Mouse (Mus musculus) liver, embryonic 13.5 days (tissue): ENCODE measurements at regions not wholly inside any gene's neighbourhood (a gene's known extent, or its start where the extent isn't known, plus 50 kb on each side); places are given as distances from the start of the nearest gene placed in this dataset.

Source experiments
- ATAC-seq: fragments of 200-750 bp; cut with Nextera tagmentation; 2 replicates; pipeline ENCODE4 v1.8.0; 2017; ENCODE audit warnings: low read depth, mild to moderate bottlenecking, moderate number of reproducible peaks, moderate library complexity
- DNase-seq: peaks from one replicate; pipeline ENCODE4 v3.0.0; 2022
- H3K27ac ChIP-seq: fragments of 300-500 bp; sonication (generic); 2 replicates; pipeline ENCODE4 v1.5.1; 2015; ENCODE audit warnings: moderate library complexity, mild to moderate bottlenecking, inconsistent platforms
- H3K27me3 ChIP-seq: fragments of 300-500 bp; sonication (generic); 2 replicates; pipeline ENCODE4 v1.6.1; 2015; ENCODE audit warnings: mild to moderate bottlenecking, inconsistent platforms
- H3K36me3 ChIP-seq: fragments of 300-500 bp; sonication (generic); 2 replicates; pipeline ENCODE4 v1.6.1; 2015; ENCODE audit warnings: mild to moderate bottlenecking, inconsistent platforms
- H3K4me1 ChIP-seq: fragments of 300-500 bp; sonication (generic); replicated peaks from 2 replicates; pipeline ENCODE4 v1.6.1; 2015; ENCODE audit warnings: inconsistent platforms
- H3K4me2 ChIP-seq: fragments of 300-500 bp; sonication (generic); 2 replicates; pipeline ENCODE4 v1.6.1; 2015; ENCODE audit warnings: inconsistent platforms, mild to moderate bottlenecking, moderate library complexity
- H3K4me3 ChIP-seq: fragments of 300-500 bp; sonication (generic); replicated peaks from 2 replicates; pipeline ENCODE4 v1.5.1; 2015; ENCODE audit warnings: mild to moderate bottlenecking, inconsistent platforms
- H3K9ac ChIP-seq: fragments of 300-500 bp; sonication (generic); 2 replicates; pipeline ENCODE4 v1.6.1; 2015; ENCODE audit warnings: mild to moderate bottlenecking, inconsistent platforms
- H3K9me3 ChIP-seq: fragments of 300-500 bp; sonication (generic); replicated peaks from 2 replicates; pipeline ENCODE4 v1.6.1; 2016; ENCODE audit warnings: inconsistent platforms
- WGBS: fragments of 180-500 bp; shearing (Covaris S2); methylation state at CpG from one replicate; pipeline ENCODE4 v1.1.7; 2015; ENCODE audit not compliant: insufficient replicate concordance; 5-methylcytosine and 5-hydroxymethylcytosine counted together

DNA sequence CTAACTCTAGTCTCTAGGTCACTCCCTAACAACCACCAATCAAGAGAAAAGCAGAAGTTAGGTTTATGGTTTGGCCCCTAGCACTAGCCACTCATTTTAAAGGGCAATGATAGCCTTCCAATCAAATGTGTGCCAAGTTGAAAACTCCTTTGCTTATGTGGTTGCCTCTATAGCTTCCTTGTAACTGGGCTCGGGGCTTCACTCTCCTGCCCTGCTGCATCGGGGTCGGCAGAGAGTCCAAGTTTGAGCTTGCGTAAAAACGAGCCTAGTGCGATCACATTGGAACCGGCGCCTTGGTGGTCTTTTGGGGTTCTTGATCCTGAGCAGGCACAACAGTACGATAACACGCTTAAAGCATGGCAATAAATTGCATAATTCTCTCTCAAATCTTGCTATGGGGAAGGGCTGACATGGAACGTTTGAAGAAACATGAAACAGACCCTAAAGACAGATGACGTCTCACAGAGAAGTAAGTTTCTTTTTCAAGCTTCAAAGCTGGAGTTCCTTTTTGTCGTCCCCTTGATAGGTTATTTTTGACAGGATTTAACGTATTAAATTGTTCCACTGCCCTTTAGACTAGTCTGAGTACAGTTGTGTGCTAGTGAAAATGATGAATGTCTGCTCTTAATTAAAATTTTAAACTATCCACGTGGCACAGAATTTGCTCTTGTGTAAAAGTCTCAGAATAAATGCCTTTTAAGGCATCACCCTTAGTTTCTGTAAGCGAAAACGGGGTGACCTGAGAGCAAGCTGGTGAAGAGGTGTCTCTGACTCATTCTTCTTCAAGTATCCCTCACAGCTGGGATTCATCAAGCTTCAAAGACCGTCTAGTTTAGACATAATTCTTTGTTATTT lies 52.0 kb downstream of the 4930426L09Rik start:
- Histone ChIP-seq H3K27me3 (no peaks in the 10 kb centered on the region), H3K4me1 (no peaks in the 10 kb centered on the region), H3K27ac (no peak overlapping the region), H3K4me3 (no peak overlapping the region), H3K9me3 (no peaks in the 10 kb centered on the region), H3K9ac (no peak overlapping the region), H3K4me2 (no peak overlapping the region), H3K36me3 (no peaks in the 10 kb centered on the region)
- ATAC-seq (no peak), DNase-seq (no peak)
- WGBS: 52% methylated on average over 18 of the region's 18 CpGs

DNA sequence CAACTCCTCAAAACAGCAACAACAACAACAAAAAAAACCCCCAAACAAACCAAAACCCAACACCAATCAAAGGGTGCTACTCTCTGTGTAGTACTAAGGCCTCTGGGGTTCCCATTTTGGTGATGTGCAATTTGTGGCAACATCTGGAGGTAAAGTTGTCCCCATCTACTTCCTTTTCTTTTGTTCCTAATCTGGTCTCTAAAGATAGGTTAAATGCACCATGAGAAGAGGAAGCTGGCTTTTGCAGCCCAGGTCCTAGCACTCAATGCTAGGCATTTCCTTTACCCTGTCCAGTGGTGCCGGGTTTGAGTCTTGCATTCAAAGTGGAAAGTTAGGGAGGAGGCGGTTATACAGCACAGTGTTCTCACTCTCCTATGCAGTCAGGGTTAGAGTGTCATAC lies 57.4 kb downstream of the 4930426L09Rik start:
- Histone ChIP-seq H3K27ac (no peak overlapping the region), H3K9me3 (no peaks in the 10 kb centered on the region), H3K36me3 (no peaks in the 10 kb centered on the region), H3K4me1 (no peaks in the 10 kb centered on the region), H3K9ac (no peak overlapping the region), H3K4me2 (no peak overlapping the region), H3K4me3 (no peak overlapping the region), H3K27me3 (no peaks in the 10 kb centered on the region)
- DNase-seq (no peak), ATAC-seq (no peak)
- 28% methylated on average over 2 of the region's 2 CpGs for whole genome bisulfite sequencing

GRCm38 (mm10) chr2:19057859-19058258 lies 59.7 kb downstream of the 4930426L09Rik start:
- Histone ChIP-seq H3K4me2 (no peak overlapping the region), H3K36me3 (no peaks in the 10 kb centered on the region), H3K9me3 (no peaks in the 10 kb centered on the region), H3K9ac (no peak overlapping the region), H3K4me3 (no peak overlapping the region), H3K27ac (no peak overlapping the region), H3K27me3 (no peaks in the 10 kb centered on the region), H3K4me1 (no peaks in the 10 kb centered on the region)
- DNase-seq (no peak), ATAC-seq (no peak)
- WGBS: 42% methylated on average over 5 of the region's 5 CpGs

DNA sequence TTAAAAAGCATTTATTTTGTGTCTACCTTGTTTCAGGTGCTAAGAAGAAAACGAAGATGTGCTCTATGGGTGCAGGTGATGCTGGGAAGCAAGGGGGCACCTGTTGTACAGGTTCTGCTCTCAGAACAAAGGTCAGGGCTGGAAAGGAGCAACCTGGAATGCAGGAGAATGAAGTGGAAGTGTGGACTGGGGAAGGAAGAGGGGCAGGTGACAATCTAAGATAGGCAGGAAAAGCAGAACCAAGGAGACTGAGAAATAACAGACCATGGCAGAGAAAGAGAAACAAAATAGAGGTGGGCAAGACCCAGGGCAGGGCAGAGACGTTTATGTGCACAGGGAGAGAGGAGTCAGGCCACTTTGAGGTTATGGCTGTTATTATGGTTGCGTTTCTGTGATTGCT lies 60.6 kb downstream of the 4930426L09Rik start:
- H3K36me3 ChIP-seq: no peaks in the 10 kb centered on the region
- H3K4me1 ChIP-seq: no peaks in the 10 kb centered on the region
- no peak overlapping the region for H3K4me2 ChIP-seq
- ATAC-seq (no peak), DNase-seq (no peak)
- H3K4me3 ChIP-seq: no peak overlapping the region
- no peaks in the 10 kb centered on the region for H3K9me3 ChIP-seq
- no peak overlapping the region for H3K9ac ChIP-seq
- no peaks in the 10 kb centered on the region for H3K27me3 ChIP-seq
- H3K27ac ChIP-seq: no peak overlapping the region
- WGBS: 48% methylated on average over 3 of the region's 3 CpGs

DNA sequence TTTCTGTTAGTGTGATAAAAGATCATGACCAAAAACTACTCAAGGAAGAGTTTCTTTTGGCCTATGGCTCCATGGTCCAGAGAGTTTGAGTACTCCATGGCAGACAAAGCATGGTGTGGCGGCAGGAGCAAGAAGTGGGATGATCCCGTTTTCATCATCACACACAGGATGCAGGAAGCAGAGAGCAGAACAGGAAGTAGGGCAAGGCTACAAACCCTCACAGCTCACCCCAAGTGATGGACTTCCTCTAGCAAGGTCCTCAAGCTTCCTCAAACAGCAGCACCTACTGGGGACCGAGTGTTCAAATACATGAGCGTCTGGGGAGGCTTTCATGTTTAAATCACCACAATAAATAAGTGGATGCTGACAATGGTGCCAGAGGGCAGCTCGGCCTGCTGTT lies 61.1 kb downstream of the 4930426L09Rik start:
- H3K9ac ChIP-seq: no peak overlapping the region
- no peaks in the 10 kb centered on the region for H3K4me1 ChIP-seq
- no peak overlapping the region for H3K27ac ChIP-seq
- 27% methylated on average over 5 of the region's 5 CpGs for WGBS
- H3K4me2 ChIP-seq: no peak overlapping the region
- ATAC-seq (no peak), DNase-seq (no peak)
- H3K4me3 ChIP-seq: no peak overlapping the region
- no peaks in the 10 kb centered on the region for H3K36me3 ChIP-seq
- no peaks in the 10 kb centered on the region for H3K27me3 ChIP-seq
- no peaks in the 10 kb centered on the region for H3K9me3 ChIP-seq

DNA sequence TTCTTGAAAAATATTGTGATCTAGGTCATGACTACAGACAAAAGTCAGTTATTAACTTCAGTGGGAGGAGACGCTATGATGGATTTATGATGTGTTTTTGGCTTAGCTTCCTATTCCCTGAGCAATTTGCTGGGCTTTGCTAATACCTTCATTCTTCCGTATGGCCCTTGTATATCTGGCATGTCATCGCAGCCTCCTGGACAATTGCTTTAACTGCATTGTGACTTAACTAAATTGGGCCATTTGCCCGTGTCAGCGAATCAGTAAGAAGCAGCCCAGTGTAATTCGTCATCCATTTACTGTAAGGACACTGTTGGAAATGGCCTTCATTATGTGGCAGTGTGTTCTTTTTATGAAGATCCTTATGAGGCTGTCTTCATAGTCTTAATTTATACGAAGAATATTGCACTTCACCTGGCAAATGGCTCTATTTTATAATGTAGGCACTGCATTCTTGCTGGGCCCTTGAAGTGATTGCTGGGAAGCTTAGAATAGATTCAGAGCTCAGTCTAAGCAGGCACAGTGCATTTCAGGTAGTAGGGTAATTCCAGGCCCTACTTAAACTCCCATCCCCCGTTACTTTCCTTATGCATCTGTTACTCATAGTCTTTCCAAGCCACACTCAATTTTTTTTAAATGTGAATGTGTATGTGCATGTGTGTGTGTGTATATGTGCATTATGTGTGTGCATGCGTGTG lies 62.2 kb downstream of the 4930426L09Rik start:
- no peak for DNase-seq
- Histone ChIP-seq H3K9me3 (no peaks in the 10 kb centered on the region), H3K4me3 (no peak overlapping the region), H3K27me3 (no peaks in the 10 kb centered on the region), H3K9ac (no peak overlapping the region), H3K27ac (no peak overlapping the region), H3K4me2 (no peak overlapping the region), H3K36me3 (no peaks in the 10 kb centered on the region), H3K4me1 (no peaks in the 10 kb centered on the region)
- 76% methylated on average over 9 of the region's 9 CpGs for WGBS
- ATAC-seq: no peak

- WGBS: 36% methylated on average over 9 of the region's 9 CpGs
- no peaks in the 10 kb centered on the region for H3K4me1 ChIP-seq
- no peak overlapping the region for H3K4me2 ChIP-seq
- H3K9ac ChIP-seq: no peak overlapping the region
- no peaks in the 10 kb centered on the region for H3K27me3 ChIP-seq
- no peak overlapping the region for H3K27ac ChIP-seq
- no peak overlapping the region for H3K4me3 ChIP-seq
- no peak for DNase-seq
- no peak for ATAC-seq
- H3K36me3 ChIP-seq: no peaks in the 10 kb centered on the region
- no peaks in the 10 kb centered on the region for H3K9me3 ChIP-seq
Measured at GRCm38 (mm10) chr2:19064560-19065362, 66.6 kb downstream of the 4930426L09Rik start.

- no peaks in the 10 kb centered on the region for H3K36me3 ChIP-seq
- WGBS: 50% methylated on average over 1 of the region's 1 CpGs
- H3K4me1 ChIP-seq: no peaks in the 10 kb centered on the region
- no peaks in the 10 kb centered on the region for H3K9me3 ChIP-seq
- H3K4me3 ChIP-seq: no peak overlapping the region
- no peak overlapping the region for H3K27ac ChIP-seq
- no peak overlapping the region for H3K9ac ChIP-seq
- no peaks in the 10 kb centered on the region for H3K27me3 ChIP-seq
- ATAC-seq: no peak
- DNase-seq: no peak
- no peak overlapping the region for H3K4me2 ChIP-seq
Measured at GRCm38 (mm10) chr2:19065511-19065910, 67.4 kb downstream of the 4930426L09Rik start.

GRCm38 (mm10) chr2:19068161-19068560 lies 70.0 kb downstream of the 4930426L09Rik start:
- WGBS: 79% methylated on average over 1 of the region's 1 CpGs
- Histone ChIP-seq H3K36me3 (no peaks in the 10 kb centered on the region), H3K9me3 (no peaks in the 10 kb centered on the region), H3K4me3 (no peak overlapping the region), H3K27ac (no peak overlapping the region), H3K27me3 (no peaks in the 10 kb centered on the region), H3K4me1 (no peaks in the 10 kb centered on the region), H3K4me2 (no peak overlapping the region), H3K9ac (no peak overlapping the region)
- DNase-seq (no peak), ATAC-seq (no peak)

- Histone ChIP-seq H3K27ac (no peak overlapping the region), H3K4me3 (no peak overlapping the region), H3K4me2 (no peak overlapping the region), H3K36me3 (no peaks in the 10 kb centered on the region), H3K4me1 (peaks cover 4% of the 10 kb centered on the region; the same call in 1 of the 2 replicates), H3K27me3 (no peaks in the 10 kb centered on the region), H3K9me3 (no peaks in the 10 kb centered on the region), H3K9ac (no peak overlapping the region)
- 51% methylated on average over 3 of the region's 3 CpGs for whole genome bisulfite sequencing
- ATAC-seq: no peak
- DNase-seq: no peak
Measured at GRCm38 (mm10) chr2:19083816-19084215, 85.7 kb downstream of the 4930426L09Rik start.

GRCm38 (mm10) chr2:19085105-19085504 lies 87.0 kb downstream of the 4930426L09Rik start:
- Histone ChIP-seq H3K27ac (no peak overlapping the region), H3K9me3 (no peaks in the 10 kb centered on the region), H3K36me3 (no peaks in the 10 kb centered on the region), H3K9ac (no peak overlapping the region), H3K4me2 (no peak overlapping the region), H3K4me1 (peaks cover 4% of the 10 kb centered on the region; the same call in 1 of the 2 replicates), H3K27me3 (no peaks in the 10 kb centered on the region), H3K4me3 (no peak overlapping the region)
- no peak for DNase-seq
- ATAC-seq: no peak
- 28% methylated on average over 4 of the region's 4 CpGs for WGBS
